Mouse (Mus musculus) E14TG2a.4 (cell line): ENCODE measurements around the gene Tns2.

Source experiments
- CTCF ChIP-seq: conservative IDR thresholded peaks from 2 replicates; pipeline ENCODE4 v1.5.1; 2014; ENCODE audit warnings: low read length
- NANOG ChIP-seq: IDR thresholded peaks from 2 replicates; pipeline ENCODE4 v1.6.1; 2014; ENCODE audit warnings: borderline replicate concordance, low read length, mixed read lengths
- POU5F1 ChIP-seq: IDR thresholded peaks from 2 replicates; pipeline ENCODE4 v1.6.1; 2014; ENCODE audit warnings: low read length, borderline replicate concordance

GRCm38 (mm10) chr15:102145330-102145729 is 45.1 kb downstream of the Tns2 start:
- TF ChIP-seq CTCF = no peak
- TF ChIP-seq NANOG = no peak
- TF ChIP-seq POU5F1 = no peak
